Mouse (Mus musculus): ENCODE measurements around the gene Cbx5. TPM values are rescaled to one million over a fixed set of nuclear protein-coding genes. Genes with fewer than 3 reads are reported as not detected.

The Cbx5 gene
- polyA plus RNA-seq, 1 experiment, result 34.2 TPM

- Histone ChIP-seq H3K4me1 (replicated peaks; ENCODE audit: control insufficient read depth, insufficient read depth, low read length) (peaks cover 8% of the 10 kb centered on the region), H3K36me3 (ENCODE audit: control insufficient read depth, insufficient read depth, low read length) (peaks cover 28% of the 10 kb centered on the region), H3K4me3 (ENCODE audit: control insufficient read depth, insufficient read depth, low read length) (peak overlapping the region; percentile 83), H3K27ac (ENCODE audit: control insufficient read depth, insufficient read depth, low read length) (peak overlapping the region; percentile 84), H3K27me3 (ENCODE audit: control insufficient read depth, insufficient read depth, low read length) (no peaks in the 10 kb centered on the region)
- TF ChIP-seq CTCF (IDR thresholded peaks at IDR 0.05; ENCODE audit: borderline replicate concordance, control insufficient read depth, extremely low read depth, insufficient read depth, low read length, poor library complexity) (peak; percentile 27; the same call in 1 of the 2 replicates), POLR2A (IDR thresholded peaks at IDR 0.05; ENCODE audit: control insufficient read depth, extremely low read depth, insufficient read depth, low read length, poor library complexity) (no peak)
- peak; percentile 91 for DNase-seq
- under 1% methylated on average over 26 of the region's 26 CpGs for WGBS
Measured at GRCm38 (mm10) chr15:103239130-103239684, 409 bp downstream of the Cbx5 start.

GRCm38 (mm10) chr15:103237295-103237694 is 2.3 kb downstream of the Cbx5 start:
- TF ChIP-seq POLR2A (IDR thresholded peaks at IDR 0.05; ENCODE audit: control insufficient read depth, extremely low read depth, insufficient read depth, low read length, poor library complexity) (no peak), CTCF (IDR thresholded peaks at IDR 0.05; ENCODE audit: borderline replicate concordance, control insufficient read depth, extremely low read depth, insufficient read depth, low read length, poor library complexity) (no peak)
- Histone ChIP-seq H3K36me3 (ENCODE audit: control insufficient read depth, insufficient read depth, low read length) (peaks cover 11% of the 10 kb centered on the region), H3K4me3 (ENCODE audit: control insufficient read depth, insufficient read depth, low read length) (no peak overlapping the region), H3K4me1 (replicated peaks; ENCODE audit: control insufficient read depth, insufficient read depth, low read length) (peaks cover 4% of the 10 kb centered on the region), H3K27me3 (ENCODE audit: control insufficient read depth, insufficient read depth, low read length) (no peaks in the 10 kb centered on the region), H3K27ac (ENCODE audit: control insufficient read depth, insufficient read depth, low read length) (no peak overlapping the region)
- DNase-seq, result no peak
- 85% methylated on average over 7 of the region's 7 CpGs for WGBS

- Histone ChIP-seq H3K27me3 (ENCODE audit: control insufficient read depth, insufficient read depth, low read length) (no peaks in the 10 kb centered on the region), H3K4me1 (replicated peaks; ENCODE audit: control insufficient read depth, insufficient read depth, low read length) (no peaks in the 10 kb centered on the region), H3K36me3 (ENCODE audit: control insufficient read depth, insufficient read depth, low read length) (no peaks in the 10 kb centered on the region), H3K27ac (ENCODE audit: control insufficient read depth, insufficient read depth, low read length) (no peak overlapping the region), H3K4me3 (ENCODE audit: control insufficient read depth, insufficient read depth, low read length) (no peak overlapping the region)
- no peak for DNase-seq
- TF ChIP-seq POLR2A (IDR thresholded peaks at IDR 0.05; ENCODE audit: control insufficient read depth, extremely low read depth, insufficient read depth, low read length, poor library complexity) (no peak), CTCF (IDR thresholded peaks at IDR 0.05; ENCODE audit: borderline replicate concordance, control insufficient read depth, extremely low read depth, insufficient read depth, low read length, poor library complexity) (no peak)
- 95% methylated on average over 2 of the region's 2 CpGs for WGBS
Measured at GRCm38 (mm10) chr15:103233119-103233518, 6.5 kb downstream of the Cbx5 start.

GRCm38 (mm10) chr15:103228904-103229303 is 10.7 kb downstream of the Cbx5 start:
- Histone ChIP-seq H3K36me3 (ENCODE audit: control insufficient read depth, insufficient read depth, low read length) (no peaks in the 10 kb centered on the region), H3K4me1 (replicated peaks; ENCODE audit: control insufficient read depth, insufficient read depth, low read length) (no peaks in the 10 kb centered on the region), H3K4me3 (ENCODE audit: control insufficient read depth, insufficient read depth, low read length) (no peak overlapping the region), H3K27me3 (ENCODE audit: control insufficient read depth, insufficient read depth, low read length) (no peaks in the 10 kb centered on the region), H3K27ac (ENCODE audit: control insufficient read depth, insufficient read depth, low read length) (no peak overlapping the region)
- WGBS, result 85% methylated on average over 2 of the region's 2 CpGs
- DNase-seq, result no peak
- no peak for TF ChIP-seq POLR2A (IDR thresholded peaks at IDR 0.05; ENCODE audit: control insufficient read depth, extremely low read depth, insufficient read depth, low read length, poor library complexity)

- Histone ChIP-seq H3K4me1 (replicated peaks; ENCODE audit: control insufficient read depth, insufficient read depth, low read length) (no peaks in the 10 kb centered on the region), H3K36me3 (ENCODE audit: control insufficient read depth, insufficient read depth, low read length) (no peaks in the 10 kb centered on the region), H3K27me3 (ENCODE audit: control insufficient read depth, insufficient read depth, low read length) (no peaks in the 10 kb centered on the region), H3K27ac (ENCODE audit: control insufficient read depth, insufficient read depth, low read length) (no peak overlapping the region), H3K4me3 (ENCODE audit: control insufficient read depth, insufficient read depth, low read length) (no peak overlapping the region)
- no peak for DNase-seq
- TF ChIP-seq POLR2A (IDR thresholded peaks at IDR 0.05; ENCODE audit: control insufficient read depth, extremely low read depth, insufficient read depth, low read length, poor library complexity) (no peak), CTCF (IDR thresholded peaks at IDR 0.05; ENCODE audit: borderline replicate concordance, control insufficient read depth, extremely low read depth, insufficient read depth, low read length, poor library complexity) (no peak)
- WGBS, result 92% methylated on average over 2 of the region's 2 CpGs
Measured at GRCm38 (mm10) chr15:103227572-103227971, 12.0 kb downstream of the Cbx5 start.

- DNase-seq, result no peak
- Histone ChIP-seq H3K4me1 (replicated peaks; ENCODE audit: control insufficient read depth, insufficient read depth, low read length) (no peaks in the 10 kb centered on the region), H3K4me3 (ENCODE audit: control insufficient read depth, insufficient read depth, low read length) (no peak overlapping the region), H3K27ac (ENCODE audit: control insufficient read depth, insufficient read depth, low read length) (no peak overlapping the region), H3K27me3 (ENCODE audit: control insufficient read depth, insufficient read depth, low read length) (no peaks in the 10 kb centered on the region), H3K36me3 (ENCODE audit: control insufficient read depth, insufficient read depth, low read length) (no peaks in the 10 kb centered on the region)
- TF ChIP-seq CTCF (IDR thresholded peaks at IDR 0.05; ENCODE audit: borderline replicate concordance, control insufficient read depth, extremely low read depth, insufficient read depth, low read length, poor library complexity), result no peak
- TF ChIP-seq POLR2A (IDR thresholded peaks at IDR 0.05; ENCODE audit: control insufficient read depth, extremely low read depth, insufficient read depth, low read length, poor library complexity), result no peak
- 93% methylated on average over 3 of the region's 3 CpGs for WGBS
Measured at GRCm38 (mm10) chr15:103227022-103227421, 12.6 kb downstream of the Cbx5 start.

GRCm38 (mm10) chr15:103224161-103224560 is 15.5 kb downstream of the Cbx5 start:
- Histone ChIP-seq H3K4me3 (ENCODE audit: control insufficient read depth, insufficient read depth, low read length) (no peak overlapping the region), H3K4me1 (replicated peaks; ENCODE audit: control insufficient read depth, insufficient read depth, low read length) (no peaks in the 10 kb centered on the region), H3K27me3 (ENCODE audit: control insufficient read depth, insufficient read depth, low read length) (no peaks in the 10 kb centered on the region), H3K27ac (ENCODE audit: control insufficient read depth, insufficient read depth, low read length) (no peak overlapping the region), H3K36me3 (ENCODE audit: control insufficient read depth, insufficient read depth, low read length) (no peaks in the 10 kb centered on the region)
- TF ChIP-seq CTCF (IDR thresholded peaks at IDR 0.05; ENCODE audit: borderline replicate concordance, control insufficient read depth, extremely low read depth, insufficient read depth, low read length, poor library complexity) (no peak), POLR2A (IDR thresholded peaks at IDR 0.05; ENCODE audit: control insufficient read depth, extremely low read depth, insufficient read depth, low read length, poor library complexity) (no peak)
- no peak for DNase-seq
- 98% methylated on average over 2 of the region's 2 CpGs for WGBS
